Mouse (Mus musculus) frontal cortex, adult (tissue): ENCODE data around the gene Syt1.

ENCODE experiments used
- ATAC-seq: cut with Nextera tagmentation; 2 replicates; pipeline ENCODE4 v1.9.2; 2017; ENCODE audit warnings: mild to moderate bottlenecking, moderate library complexity, mixed read lengths; ENCODE audit not compliant: low TSS enrichment

The Syt1 gene

DNA sequence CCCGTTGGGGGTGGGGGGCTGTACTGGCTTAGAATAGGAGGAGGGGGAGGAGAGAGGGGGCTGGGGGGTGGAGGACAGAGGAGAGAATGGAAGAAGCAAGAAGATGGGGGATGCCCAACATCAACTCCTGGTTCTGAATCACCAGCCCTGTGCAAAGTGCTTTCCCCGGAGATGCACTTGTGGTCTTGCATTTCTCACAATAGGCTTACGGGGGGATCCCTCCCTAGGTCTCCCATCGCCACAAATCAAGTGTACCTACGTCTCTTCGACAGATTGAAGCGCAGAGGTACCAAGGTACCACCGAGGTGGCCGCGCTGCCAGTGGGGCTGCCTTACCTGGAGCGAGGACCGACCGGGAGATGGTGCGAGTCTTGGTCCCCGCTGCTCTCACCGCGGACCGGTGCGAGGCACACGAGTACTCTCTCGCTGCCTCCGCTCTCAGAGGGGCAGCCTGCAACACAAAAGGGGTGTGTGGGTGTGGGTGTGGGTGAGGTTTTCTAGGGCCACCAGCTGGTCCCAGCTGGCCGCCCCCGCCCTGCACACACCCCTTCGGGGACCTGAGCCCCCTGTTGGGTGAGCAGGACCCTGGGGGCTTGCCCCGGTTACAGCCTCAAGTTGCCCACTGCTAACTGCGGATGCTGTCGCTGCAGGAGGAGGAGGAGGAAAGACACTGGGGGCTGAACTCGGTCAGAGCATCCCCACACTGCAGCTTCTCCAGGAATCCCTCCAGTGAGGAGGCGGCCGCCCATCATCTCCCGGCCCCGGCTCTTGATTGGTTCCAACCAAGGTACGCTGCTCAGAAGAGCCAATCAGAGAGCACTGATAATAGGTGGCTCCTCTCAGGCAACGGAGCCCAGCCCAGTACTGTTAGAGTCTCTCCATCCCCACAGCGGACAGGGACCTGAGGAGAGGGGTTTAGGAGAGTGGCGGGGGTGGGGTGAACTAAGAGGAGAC, at the start of gene Syt1:
TSS of gene Syt1 (minus strand) at position 742 of the 953 bp plus-strand sequence.
- ATAC-seq, result peak; percentile 92

DNA sequence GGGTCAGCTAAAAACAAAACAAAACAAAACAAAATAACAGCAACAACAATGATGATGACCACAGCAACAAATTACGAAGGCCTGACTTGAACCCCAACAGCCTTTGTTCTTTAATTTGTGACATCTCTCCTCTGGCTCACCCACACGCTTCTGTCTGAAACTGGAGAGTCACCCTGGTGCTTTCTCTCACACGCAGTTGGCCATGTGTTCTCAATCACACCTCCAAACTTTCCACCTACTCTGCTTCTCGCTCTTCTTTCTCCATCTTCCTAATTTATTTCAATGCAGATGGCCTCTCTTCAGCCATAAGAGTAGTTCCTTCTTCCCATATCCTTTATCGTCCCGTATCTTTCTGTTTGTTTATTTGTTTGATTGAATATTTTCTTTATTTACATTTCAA, 45.7 kb upstream of the Syt1 start:
- peak; percentile 94 for ATAC-seq

DNA sequence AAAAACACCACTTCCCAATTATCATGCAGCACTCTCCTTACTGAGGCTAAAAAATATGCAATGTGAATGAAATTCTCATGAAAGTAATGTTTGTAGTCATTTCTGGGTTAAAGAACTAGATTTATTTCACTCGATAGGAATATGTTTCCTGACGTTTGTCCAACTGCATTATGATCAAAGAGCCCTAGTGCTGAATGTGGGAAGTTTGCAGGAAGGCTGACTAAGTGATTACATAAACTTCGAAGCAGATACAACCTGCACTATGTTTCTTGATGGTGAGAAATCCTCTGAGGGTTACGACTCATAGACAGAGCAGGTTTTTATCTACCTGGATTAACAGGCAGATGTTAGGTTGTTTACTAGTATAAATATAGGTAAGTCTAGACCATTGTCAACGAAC, 36.8 kb upstream of the Syt1 start:
- ATAC-seq, result peak; percentile 86

DNA sequence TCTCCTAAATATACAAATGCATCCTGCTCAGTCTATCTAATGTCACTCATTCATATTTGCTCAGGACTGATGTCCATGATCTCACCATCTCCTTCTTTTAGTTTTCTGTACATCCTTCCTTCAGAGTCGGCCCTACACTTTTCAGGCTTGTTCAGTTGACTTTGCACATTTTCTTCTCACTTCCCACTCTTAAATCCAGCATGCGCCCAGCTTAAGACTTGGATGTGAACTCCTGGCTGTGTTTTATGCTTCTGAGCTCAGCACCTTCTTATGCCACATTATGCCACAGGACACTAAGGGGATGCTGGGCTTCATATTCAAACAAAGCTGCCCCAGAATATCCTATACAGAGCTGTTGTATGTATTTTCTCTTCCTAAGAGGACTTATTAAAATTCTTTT, 36.2 kb upstream of the Syt1 start:
- ATAC-seq, result peak; percentile 92

DNA sequence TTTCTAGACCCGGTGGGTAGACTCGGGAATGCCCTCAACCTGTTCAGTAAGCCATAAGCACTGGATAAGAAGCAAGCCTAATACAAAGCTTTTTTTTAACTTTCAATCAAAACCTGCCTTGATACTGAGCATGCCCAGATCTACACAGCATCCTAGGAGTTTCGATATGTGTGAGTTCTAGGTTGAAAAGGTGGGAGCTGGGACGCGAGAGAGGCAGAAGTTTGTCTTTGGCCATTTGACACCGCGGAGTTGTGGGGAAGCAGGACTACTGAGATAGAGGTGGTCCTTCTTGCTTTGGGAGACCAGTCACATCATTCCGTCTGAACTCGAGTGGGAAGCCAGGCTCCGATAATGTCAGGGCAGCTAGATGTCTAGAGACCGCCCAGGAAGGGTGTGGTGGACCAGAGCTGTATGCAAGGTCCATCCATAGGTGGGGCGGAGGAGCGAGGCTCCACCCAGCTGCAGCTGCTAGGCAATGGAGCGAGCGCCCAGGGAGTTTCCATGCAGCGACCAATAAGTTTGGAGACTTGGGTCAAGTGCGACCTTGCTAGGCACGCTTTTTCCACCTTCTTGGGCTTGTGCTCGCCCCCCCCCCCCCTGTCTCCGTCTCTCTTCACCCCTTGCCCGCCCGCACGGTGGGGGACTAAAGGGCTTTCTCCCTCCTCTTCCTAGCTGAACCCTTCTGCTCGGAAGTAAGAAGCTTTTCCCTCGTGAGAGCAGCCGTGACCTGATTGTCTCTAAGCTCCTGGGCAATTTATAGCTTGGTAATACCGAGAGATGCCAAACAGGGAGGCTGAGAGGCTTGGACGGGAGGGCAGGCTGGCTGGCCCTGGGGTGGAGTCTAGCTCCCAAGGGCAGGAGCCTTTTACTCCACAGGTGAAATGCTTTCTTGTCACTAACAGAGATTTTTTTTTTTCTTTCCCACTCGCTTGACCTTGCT, 714 bp upstream of the Syt1 start:
- ATAC-seq, result peak; percentile 75

DNA sequence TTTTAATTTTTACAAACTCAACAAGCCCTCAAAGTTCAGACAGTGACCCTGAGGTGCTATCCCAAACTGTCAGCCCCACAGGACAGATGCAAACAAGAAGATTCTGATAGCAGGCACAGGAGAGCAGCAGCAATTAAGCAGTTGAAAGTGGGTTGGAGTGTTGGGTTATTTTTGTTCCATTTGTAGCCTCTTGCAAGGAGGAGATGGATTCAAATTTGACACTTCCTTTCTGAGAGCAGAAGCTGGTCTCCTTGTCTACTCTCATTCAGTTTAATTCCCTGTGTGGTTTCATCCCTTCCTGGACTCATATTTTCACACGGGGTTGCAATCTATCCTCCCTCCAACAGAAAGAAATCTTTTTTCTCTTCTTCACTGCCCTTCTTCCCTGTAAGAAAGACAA, 951 bp downstream of the Syt1 start:
- no peak for ATAC-seq

DNA sequence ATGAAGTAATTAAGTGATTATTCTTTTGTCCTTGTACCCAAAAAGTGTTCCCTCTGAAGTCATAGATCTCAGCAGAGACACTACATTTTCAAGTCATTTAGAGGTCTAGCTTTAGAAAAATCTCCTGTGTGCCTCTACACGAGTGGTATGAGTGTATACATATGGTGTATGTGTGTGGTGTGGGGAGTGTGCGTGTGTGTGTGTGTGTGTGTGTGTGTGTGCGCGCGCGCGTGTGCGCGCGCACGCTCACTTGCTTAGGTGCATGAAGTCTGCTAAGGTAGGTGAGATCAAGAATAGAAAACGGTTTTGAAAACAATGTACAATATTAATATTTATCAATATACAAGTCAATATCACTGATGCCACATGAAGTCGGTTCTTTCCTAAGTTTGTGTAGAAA, 2.3 kb downstream of the Syt1 start:
- no peak for ATAC-seq

DNA sequence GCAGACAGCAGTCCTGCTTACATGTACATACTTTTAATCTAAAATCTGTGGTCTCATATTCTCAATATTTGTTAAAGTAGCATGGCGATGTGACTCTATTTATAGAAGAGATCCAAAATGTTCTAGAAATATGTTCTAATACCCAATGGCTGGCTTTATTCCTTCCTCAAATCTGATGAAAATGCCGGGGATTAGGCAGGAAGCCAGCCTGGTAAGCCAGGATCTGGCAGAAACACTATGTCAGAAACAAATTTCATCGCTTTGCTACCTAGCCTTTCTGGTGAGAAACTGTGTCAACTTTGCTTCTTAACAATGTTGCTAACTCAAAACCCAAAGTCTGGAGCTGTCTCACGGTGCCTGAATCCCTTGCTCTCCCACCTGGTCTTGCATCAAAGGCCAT, 7.3 kb downstream of the Syt1 start:
- ATAC-seq, result no peak

DNA sequence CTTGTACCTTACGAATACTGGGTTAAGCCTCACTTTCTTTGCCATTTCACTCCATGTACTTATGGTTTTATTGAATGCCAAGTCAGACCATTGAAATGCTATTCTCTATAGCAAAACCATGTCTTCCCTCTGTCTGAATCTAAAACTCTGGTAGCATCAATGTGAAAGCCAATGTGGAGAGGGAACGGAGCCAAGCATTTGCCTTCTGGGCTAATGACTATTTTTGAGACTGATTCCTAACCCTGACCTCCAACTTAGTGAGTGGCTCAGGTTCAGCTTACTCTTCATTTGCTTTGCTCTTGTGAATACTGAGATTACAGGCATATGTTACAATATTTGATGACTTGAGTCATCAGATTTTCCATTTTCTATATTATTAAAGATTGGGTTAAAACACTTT, 23.5 kb downstream of the Syt1 start:
- no peak for ATAC-seq

DNA sequence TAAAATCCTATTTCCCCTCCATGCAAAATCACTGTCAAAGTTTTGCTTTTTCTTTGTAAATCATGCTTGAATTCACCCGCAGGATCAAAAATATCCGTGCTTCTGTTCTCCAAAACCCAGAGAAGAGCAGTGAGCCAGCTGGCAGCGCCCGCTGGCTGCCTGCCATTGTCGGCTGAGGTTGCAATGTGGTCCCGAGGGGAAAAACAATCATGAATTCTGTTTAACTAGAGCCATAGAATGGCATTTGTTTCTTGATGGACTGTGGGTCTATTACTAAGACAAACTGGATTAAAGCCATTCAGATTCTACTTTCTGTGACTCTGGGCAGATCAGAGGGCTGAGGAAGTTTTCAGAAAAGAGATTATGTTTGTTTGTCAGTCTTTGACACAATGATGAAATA, 31.1 kb downstream of the Syt1 start:
- peak; percentile 80 for ATAC-seq

DNA sequence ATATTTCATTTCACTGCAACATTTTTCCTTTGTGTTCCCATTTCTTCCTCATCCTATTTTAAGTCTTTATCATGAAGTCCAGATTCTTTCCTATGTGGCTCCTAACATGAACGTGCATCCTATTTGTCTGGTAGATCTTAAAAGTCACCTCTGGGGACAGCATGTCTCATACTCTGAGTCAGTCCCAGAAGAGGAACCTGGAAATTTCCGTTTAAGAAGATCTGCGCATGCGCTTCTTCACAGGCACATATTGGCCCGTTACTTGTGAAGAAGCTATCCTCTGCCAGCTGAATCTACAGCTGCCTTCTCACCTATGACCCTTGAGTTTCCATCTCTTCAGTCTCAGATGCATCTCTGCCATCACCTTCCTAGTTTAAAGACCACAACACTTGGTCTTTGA, 55.8 kb downstream of the Syt1 start:
- no peak for ATAC-seq

DNA sequence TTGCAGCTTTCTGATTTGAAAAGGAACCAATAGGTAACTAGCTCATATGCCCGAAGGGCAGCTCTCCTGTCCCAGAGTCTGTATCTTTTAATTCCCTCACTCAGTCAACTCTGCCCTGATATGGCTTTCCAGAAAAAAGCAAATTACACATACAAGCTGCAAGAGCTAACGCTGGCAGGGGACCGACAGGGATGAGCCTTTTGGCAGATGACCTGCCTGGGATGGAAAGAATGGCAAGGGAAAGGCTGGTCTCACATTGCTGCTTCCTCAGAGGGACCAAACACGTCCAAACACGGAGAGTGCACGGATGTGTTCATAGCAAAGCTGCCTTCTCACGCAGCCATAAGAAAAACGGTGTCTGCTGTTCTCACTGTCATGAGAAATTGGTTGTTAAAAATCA, 58.6 kb downstream of the Syt1 start:
- ATAC-seq, result peak; percentile 18; the same call in 1 of the 2 replicates

DNA sequence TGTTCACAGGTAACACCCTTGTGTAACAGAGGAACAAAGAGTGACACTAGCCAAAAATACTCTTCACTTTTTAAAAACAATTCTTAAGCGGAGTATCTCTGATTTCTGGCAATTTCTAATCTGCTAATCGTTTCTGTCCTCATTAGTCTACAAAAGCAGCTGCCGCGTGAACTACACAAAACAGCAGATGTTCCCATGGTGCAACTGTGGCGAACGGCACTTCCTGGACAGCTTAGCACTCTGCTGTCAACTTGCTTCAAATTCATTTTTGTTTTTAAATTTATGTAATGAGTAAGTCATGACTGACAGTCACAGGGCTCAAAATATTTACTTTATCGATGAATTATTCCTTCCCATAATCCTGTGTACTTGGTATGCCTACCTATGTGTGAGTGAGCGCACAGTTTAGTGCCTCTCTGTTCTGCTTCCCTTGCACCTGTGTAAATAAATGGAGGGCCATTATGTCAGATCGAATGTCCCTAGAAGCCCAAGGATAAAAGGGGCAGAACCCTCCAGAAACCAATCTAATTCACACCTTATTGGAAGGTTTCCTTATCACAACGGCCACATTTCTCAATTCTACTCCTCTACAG, 73.8 kb downstream of the Syt1 start:
- ATAC-seq, result no peak

DNA sequence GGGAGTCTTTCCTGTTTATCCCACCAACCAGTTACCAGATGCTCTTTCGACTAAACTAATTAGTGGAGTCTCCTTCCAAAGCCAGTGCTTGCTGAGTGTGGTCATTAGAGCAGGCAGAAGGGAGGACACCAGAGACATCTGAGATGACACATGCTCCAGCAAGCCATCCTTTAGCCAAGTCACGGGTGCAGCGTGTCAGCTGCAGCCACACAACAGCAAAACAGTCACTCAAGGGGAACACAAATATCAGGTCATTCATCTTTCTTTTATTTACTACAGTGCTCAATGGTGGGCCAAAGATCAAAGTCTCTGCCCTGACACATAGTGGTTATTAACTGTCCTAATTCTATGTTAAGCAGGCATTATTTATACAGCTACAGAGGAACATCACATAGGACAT, 80.5 kb downstream of the Syt1 start:
- ATAC-seq, result no peak

DNA sequence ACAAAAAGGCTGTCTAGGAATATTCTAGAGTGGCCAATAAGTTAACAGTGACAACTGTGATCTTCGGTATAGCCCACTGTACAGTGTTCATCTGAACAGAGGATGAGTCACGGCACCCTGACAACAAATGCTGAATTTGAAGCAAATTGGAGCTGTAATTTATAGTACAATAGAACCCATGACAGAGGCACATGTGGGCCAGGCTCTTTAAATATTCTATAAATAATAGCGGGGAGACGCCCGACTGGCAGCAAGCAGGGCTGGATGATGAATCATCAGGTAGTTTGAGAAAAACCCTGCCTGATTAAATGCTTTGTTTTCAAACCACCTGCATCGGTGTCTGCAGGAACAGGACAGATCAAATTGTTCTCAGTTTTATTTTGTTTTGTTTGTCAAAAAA, 81.1 kb downstream of the Syt1 start:
- peak; percentile 26; the same call in 1 of the 2 replicates for ATAC-seq

DNA sequence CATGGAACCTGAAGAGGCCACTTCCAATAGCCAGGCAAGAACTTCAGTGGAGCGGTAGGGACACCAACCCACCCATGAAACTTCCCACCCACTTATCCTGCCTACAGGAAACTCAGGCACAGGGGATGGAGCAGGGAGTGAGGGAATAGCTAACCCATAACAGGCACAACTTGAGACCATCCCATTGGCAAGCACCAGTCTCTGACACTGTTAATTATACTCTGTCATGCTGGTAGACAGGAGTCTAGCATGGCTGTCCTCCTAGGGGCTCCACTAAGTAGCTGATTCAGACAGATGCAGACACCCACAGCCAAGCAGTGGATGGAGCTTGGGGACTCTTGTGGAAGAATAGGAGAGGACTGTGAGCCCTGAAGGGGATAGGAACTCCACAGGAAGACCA, 105.5 kb downstream of the Syt1 start:
- no peak for ATAC-seq

DNA sequence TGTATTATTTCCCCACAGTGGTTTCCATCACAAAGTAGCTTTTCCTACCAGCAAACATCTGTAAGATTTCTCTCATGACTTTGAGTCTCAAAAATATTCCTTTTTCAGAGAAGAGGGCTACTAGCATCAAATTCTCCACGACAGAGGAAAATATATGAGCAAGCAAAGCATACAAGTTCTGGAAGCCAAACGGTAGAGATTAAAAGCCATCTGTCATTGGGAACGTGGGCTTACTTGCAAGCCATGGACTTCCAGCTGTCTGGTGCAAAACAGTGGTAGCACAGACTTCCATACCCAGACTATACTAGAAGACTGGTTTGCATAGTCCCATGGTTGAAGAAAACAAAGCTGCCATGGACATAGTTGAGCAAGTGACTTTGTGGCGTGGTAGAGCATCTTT, 106.4 kb downstream of the Syt1 start:
- peak; percentile 36 for ATAC-seq

DNA sequence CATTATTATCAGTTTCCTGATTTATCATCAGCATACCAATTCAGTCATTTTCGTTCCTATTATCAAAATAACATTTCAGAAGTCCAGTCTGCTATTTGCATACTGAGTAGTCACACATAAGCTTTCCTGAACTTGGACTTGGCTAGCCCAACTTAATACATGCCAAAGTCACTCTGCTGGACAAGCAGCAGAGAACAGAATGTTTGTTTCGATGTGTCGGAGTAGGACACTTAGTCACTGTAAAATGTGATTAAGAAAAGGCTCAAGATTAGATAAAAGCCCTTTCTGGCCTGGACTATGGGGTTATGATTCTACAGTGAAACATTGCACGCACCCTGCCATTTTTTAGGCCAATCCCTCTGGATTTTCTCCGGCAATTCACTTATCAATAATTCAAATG, 114.3 kb downstream of the Syt1 start:
- no peak for ATAC-seq

DNA sequence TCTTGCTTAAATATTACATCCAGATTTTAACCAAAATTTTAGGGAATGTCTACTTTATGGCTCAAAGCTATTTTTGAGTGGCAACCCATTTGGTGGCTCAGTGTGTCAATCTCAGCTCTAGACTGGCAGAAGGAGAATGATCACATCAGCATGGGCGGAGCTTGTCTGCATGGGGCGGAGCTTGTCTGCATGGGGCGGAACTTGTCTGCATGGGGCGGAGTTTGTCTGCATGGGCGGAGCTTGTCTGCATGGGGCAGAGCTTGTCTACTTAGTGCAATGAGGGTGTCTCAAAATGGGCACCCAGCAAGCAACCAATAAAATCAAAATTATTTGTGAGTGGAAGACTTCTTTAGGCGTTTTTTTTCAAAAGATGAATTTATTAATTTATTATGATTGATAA, 117.5 kb downstream of the Syt1 start:
- no peak for ATAC-seq

DNA sequence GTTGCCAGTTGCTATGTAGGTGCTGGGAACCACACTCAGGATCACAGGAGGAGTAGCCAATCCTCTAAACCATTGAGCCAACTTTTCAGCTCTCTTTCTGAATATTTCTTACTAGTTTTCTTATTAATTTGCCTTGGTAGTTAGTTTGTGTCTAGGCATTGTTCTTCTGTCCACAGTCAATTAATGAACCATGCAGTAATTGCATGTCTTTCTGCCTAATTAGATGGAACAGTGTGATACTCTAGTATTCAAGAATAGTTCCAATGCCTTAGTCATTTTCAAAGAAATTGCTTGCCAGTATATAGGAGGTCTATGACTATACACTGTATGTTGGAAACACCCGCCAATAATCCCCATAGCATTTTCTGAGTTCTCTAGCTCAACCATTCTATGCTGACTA, 118.3 kb downstream of the Syt1 start:
- ATAC-seq, result no peak

DNA sequence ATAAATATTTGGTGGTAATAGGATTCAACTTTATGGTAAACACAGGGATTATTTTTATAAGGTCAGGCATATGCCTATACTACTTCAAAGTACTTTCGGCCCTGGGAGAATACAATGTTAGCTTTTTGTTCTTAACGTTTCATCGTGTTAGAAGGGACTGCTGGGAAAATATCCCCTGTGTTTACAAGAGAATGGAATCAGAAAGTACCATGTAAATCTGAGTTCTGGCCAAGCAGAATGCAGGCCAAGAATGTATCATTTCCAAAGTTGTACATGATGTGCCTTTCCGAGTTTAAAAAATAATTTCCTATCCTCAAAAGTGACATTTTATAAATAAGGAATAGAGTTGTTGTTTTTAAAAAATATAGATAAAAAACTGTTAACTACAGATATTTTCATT, 121.7 kb downstream of the Syt1 start:
- no peak for ATAC-seq

DNA sequence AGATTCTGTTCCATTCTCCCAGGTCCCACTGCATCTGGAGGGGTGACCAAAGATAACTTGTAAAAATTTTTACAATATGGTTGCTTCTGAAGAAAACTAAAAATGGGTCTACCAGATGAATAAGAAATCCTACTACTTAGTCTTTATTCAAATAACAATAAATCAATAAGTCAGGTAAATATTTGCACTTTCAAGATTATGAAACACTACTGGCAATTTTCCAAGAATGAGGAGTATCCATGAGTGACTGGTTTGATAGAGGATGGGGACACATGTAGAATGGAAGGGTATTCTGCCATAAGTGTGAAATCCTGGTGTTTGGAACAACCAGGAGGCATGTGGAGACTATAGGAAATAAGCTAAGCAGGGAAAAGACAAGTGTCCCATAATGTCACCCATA, 124.0 kb downstream of the Syt1 start:
- ATAC-seq, result no peak
